Mouse (Mus musculus) A20 (cell line): Measurements from ENCODE around the gene AA986860.

ENCODE experiments used
- DNase-seq: peaks from one replicate; pipeline ENCODE4 v3.0.0-alpha.2; 2011; ENCODE audit warnings: low read depth, low spot score

Gene AA986860

DNA sequence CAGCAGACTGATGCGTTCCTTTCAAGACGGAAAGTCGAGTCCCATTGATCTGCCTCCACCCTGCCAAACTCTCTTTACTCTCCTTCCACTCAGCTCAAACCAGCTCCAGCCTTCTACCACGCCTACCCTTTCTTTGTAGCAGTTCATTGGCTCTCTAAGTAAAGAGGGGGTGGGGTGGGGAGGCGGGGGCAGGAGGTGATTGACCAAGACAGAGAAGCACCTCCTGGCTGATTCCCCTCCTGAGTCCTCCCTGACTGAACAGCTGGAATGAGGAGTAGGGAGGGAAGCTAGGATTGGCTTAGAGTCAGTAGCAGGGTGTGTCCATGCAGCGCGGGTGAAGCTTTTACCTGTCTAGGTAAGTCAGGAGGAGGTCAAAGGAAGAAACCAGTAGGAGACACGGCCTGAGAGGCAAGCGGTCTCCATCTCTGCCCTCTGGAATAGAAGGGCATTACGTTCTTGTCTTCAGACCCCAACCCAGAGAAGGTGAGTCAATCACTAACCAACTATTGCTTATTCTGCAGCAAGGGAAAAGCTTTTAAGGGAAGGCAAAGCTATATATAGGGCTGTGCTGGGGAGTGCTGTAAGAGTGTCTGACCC is at the start of gene AA986860:
AA986860 (plus strand) TSS at position 236 of the 597 bp plus-strand sequence.
- DNase-seq = no peak

DNA sequence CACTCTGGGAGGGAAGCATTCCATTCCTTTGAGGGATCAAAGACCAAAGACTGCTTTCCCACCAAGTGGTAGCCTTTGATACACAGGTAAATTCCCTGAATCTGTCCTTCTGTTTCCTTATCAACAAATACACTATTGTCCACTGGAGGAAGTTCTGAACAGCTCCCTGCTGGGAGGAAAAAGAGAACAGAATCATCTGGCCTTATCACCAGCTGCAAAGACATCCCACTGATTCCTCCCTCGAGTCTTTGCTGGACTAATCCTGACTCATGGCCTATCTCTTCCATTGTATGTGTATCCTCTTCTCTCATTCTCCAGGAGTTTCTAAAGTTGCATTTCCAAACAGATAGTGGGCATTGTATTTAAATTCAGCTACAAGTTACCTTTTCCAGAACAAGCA is 47.9 kb upstream of the AA986860 start:
- no peak for DNase-seq

DNA sequence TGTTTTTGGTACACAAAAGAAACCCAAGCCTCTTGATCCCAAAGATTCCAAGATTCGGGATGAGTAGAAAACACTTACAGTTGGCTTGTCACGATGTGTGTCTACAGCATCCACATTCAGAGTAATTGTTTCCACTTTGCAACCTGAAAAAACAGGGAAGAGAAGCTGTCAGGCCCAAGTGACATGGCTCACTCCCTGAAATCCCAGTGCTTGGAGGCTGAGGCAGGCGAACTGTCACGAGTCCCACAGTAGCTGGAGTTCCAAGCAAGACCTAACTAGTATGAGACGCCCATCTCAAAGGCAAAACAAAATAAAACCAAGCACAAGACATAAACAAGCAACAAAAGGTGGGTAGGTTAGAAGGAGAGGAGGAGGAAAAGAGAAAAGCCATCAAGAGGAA is 33.2 kb upstream of the AA986860 start:
- DNase-seq = no peak

DNA sequence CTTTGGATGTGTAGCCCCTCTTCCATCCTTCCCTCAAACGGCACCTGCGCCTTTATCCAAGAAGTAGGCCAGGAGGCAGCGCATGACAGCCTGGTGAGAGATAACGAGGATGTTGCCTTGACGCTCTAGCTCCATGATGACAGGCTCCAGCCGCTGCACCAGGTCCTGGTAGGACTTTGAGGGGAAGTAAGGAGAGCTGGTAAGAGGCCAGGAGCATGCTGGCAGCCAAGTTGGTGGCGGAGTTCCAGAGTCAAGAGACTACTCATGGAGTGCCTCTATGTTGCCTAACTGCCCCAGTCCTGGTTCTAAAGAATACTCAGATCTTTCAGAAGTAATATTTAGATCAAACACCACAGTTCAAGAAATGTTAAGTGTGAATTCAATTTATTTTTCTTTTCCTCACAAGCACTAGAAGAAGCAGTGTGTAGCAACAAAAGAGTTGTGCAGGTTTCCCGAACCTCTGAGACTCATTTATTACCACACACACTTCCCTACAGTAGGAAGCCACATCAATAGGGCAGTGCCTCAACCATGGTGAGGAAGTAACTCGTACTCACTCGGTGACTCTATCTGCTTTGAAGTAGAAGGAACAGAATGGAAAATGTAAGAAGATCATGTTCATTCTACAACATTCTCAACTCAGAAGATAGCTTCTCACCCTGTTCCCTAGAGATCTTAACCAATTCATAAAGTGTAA is 31.7 kb upstream of the AA986860 start:
- DNase-seq = no peak

DNA sequence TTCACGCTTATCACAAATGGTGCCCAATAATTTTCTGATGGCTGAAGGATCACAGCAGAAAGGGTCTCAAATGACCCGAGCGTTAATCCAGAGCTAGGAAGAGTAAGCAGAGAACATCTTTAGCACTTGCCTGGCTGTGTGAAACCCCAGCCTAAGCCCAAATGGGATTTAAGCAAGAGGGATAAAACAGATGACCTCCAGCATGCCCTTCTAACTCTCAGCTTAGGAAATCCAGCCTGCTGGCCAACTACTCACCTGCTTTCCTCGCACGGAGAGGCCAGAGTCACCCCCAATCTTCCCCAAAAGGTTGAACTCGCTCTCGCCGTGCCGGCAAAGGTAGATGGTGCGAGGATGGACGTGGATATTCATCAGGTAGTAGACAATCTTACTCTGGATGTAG is 29.8 kb upstream of the AA986860 start:
- DNase-seq = no peak

DNA sequence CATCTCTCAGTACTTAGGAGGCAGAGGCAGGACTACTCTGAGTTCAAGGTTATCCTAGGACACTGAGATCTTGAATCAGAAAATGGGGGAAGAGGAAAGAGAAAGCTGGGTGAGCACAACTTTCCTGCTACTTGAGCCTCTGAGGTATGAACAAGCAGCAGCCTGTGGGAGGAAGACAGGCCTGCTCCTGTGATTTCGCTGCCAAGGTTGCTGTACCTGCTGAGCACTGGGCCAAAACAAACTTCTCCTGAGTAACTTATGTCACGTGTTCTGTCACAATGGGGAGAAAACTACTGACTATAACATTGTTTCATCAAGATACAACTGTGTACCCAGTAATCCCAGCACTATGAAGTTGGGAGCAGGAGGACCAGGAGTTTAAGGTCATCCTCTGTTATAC is 28.2 kb upstream of the AA986860 start:
- no peak for DNase-seq

DNA sequence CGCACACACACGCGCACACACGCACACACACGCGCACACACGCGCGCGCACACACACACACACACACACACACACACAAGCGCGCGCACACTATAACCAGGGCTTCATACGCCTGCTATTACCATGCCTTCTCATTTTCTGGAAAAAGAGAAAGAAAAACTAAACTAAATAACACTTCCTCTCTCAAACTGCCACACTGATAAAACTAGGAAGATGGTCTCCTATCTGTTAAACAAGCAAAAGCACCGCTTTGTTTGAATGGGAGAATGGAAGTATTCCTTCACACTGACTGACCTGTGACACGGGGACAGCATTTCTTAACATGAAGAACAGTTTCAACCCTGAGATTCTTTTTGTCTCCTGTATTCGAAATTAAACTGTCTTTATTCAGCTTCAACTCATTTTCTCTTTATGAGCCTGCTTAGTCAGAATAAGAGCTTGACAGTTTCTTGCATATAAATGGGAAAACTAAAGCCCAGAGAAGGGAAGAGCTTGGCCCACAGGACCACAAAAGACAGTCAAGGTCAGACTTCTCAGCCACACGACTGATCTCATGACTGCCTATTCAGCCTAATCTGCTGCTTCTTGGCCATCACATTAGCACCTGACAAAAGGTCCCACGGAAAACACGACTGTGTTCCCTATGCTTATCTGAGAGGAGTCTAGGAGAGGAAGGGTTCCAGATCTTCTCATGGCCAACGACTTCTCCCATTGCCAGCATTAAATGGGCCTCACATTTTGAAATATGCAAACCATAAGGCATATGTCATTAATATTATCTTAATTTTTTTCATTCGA is 21.3 kb upstream of the AA986860 start:
- DNase-seq = no peak

DNA sequence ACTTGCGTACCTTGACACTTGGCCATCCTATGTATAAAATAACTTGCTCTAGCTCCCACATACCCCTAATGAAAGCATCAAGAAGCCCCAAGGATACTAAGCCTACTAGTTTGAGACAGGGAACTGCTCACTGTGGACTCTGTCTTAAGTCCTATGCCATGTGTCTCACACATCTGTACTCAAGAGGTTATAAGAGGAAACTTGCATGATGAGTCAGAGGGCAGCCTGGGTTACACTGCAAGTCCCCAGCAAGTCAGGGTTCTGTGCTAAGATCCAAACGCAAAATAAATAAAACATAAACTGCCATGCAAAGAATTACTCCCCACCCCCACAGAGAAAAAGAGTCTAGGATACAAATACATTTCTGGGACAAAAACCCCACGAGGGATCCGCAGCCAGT is 17.7 kb upstream of the AA986860 start:
- DNase-seq = peak; percentile 15

DNA sequence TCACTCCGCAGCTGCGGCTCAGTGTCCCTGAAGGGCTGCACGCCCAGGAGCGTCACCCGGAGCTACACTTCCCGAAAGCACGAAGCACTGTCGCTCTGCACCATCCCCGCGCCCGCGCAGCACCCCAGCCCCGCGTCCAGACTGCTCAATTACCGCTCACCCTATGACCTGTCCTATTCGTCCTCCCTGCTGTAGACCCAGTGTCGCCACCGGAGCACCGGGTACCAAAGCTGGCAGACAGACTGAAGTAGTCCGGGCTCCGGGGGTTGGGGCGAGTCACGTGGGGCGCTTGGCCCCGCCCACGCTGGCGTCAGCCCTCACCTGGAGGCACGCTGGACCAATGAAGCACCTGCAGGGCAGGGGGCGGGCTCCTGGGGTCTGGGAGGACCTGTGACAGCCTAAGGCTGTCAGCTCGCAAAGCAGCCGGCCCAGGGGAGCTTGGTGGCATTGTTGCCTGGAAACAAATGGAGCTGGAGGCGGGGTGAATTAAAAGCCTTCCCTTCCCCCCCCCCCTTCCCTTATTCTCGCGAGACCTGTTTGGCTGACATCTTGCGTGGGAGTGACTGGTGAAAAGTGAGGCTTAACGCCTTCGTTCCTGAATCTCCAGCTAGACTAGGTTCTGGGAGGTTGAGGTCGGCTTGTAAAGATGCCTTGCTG is 16.1 kb upstream of the AA986860 start, which contains the start of gene Gm29427:
Gm29427 (minus strand) TSS at position 239 of the 657 bp plus-strand sequence.
- peak; percentile 97 for DNase-seq

DNA sequence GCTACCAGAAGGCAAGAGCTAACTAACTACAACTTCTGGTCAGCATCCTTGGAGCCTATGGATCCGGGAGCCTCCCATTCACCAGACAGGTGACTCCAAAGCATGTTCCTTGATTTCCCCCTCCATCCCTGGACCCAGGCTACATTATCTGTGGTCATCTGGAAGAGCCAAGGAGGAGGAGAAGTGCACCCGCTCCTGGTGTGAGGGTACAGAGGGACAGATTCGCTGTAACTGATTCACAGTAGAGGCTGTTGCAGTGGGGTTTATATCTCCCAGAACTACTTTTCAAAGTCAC is 15.6 kb upstream of the AA986860 start:
- no peak for DNase-seq

DNA sequence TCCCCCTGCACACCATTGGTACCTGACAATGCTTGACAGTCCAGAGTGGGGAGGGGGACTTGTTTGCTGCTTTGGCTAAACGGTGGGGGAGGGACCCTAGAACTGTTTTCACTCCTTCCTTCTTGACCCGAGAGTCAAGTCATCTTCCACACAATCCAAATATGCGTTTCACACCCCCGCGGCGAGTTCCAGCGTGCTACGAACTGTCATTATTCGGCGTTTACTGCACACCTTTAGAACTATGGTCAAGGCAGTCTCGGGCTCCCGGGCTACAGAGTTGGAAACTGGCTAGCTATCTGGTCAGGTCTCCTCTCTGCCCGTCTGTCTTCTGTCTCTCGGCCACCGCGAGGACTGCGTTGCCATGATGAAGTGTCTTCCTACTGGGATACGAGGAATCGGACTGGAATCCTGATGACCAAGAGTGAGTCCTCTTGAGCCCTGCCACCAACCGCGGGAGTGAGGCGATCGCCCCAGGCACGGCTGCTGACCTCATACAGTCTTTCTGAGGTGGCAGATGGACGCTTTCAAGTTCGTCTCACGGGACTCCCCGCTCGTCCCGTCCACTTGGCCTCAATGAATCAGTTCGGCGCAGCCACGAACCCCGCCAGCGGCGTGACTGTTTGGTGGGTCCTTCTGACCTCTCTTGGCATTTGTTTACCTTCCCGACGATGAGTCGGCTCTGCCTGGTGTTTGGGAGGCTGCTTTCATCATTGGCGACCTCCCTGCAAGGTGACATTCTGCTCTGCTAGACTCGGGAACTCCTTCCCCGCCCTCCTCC is 15.1 kb upstream of the AA986860 start:
- DNase-seq = peak; percentile 68

DNA sequence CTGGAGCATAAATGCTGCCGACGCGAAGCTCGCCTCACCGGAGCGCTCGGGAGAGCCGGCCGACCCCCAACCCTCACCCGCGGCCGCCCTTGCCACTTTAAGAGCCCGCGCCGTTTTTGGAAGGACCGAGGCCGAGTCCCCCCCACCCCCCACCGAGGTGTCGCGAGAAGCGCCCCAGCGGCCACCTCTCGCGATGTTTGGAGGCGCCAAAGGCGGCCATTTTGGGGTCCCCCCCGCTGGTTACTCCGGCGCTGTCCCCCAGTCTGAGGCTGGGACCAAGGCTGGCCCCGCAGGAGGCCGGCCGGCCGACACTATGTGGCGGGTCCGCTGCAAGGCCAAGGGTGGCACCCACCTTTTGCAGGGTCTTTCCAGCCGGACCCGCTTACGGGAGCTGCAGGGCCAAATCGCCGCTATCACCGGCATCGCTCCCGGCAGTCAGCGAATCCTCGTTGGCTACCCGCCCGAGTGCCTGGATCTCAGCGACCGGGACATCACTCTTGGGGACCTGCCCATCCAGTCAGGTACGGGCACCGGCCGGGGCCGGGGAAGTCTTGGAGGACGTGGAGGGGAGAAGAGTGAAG is 14.4 kb upstream of the AA986860 start, which contains the start of gene Yod1:
Yod1 (plus strand) TSS at position 37 of the 581 bp plus-strand sequence.
- DNase-seq = peak; percentile 95

DNA sequence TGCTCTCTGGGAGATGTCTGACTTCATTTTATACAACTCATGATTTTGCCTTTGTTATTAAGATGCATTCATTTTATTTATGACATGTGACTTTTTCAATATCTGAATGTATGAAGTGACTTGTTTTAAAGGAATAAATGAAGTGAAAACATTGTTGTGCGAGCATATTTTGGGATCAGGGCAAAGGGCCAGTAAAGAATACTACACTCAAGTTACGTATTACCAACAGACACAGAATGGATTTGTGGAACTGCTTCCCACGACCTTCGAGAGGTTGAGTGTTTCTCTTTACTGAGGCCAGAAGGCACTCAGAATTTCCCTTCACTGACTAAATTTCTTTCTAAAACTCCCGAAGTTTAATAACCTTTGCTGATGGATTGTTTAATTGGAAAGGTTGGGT is 7.6 kb upstream of the AA986860 start:
- no peak for DNase-seq

DNA sequence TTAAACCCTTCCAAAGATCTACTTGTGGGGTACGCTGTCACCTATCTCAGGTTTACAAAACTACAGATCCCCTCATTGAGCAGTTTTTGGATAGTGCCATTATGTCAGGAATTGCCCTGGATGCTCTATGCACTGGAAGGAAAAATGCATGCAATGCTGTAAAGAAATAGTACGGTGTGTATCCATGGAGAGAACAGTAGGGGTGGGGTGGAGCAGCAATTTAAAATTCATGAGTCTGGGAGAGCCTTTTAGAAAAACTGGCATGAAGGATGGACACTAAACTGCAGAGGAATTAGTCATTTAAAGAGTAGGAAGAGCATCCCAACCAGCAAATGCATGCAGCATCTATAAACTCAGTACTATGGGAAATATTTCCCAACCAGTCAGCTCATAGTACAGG is 5.4 kb upstream of the AA986860 start:
- no peak for DNase-seq

DNA sequence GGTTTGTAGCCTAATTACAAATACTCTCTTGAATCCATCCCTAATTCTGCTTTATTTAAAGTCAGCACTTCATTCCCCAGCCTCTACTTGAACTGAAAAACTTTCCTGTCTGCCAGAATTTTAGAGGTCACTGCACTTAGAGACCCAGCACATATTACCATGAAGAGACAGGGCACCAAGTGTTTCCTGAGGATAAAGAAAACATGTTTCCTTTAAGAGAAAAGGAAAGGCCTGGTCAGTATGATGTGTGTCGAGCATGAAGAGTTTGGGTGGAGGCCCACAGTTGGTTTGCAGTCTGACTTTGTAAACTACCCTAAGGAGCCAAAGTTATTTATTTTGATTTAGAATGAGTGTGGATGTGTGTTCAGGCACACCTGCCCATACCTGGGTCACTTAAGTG is 3.7 kb upstream of the AA986860 start:
- DNase-seq = no peak

DNA sequence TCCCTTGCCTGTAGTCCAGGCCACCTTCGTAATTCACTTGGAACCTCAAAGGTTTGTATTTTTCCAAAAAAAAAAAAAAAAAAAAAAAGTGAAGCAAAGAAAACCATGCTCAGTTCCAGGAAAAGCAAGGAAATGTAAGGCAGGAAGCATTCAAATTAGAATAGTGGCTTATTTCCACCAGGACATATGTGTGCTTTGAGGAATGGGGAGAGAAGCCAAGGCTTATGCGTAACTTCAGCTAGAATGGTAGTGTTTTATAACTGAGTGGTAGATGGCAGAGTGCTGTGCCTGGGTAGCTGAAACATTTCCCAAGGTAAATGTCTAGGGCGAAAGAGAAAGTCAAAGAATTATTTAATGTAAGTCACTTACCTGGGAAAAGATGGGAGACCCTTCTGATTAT is 3.1 kb upstream of the AA986860 start:
- no peak for DNase-seq

DNA sequence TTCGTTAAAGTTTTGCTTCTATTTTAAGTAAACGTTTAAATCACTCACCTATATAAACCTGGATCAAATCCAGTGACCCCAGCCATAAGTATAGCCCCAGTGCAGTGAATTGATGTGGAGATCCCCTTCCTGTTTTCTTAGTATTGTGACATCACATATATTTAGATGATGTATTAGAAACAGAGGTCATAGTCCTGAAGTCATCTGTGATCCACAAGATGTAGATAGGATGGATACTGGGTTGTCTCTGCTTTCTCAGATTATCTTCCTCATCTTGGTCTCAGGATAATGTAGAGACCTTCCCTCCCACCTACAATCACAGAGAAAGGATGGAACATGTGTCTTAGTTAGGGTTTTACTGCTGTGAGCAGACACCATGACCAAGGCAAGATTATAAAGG is 2.6 kb upstream of the AA986860 start, which contains the start of gene Pfkfb2:
Pfkfb2 (minus strand) TSS at position 101 of the 400 bp plus-strand sequence.
- no peak for DNase-seq

DNA sequence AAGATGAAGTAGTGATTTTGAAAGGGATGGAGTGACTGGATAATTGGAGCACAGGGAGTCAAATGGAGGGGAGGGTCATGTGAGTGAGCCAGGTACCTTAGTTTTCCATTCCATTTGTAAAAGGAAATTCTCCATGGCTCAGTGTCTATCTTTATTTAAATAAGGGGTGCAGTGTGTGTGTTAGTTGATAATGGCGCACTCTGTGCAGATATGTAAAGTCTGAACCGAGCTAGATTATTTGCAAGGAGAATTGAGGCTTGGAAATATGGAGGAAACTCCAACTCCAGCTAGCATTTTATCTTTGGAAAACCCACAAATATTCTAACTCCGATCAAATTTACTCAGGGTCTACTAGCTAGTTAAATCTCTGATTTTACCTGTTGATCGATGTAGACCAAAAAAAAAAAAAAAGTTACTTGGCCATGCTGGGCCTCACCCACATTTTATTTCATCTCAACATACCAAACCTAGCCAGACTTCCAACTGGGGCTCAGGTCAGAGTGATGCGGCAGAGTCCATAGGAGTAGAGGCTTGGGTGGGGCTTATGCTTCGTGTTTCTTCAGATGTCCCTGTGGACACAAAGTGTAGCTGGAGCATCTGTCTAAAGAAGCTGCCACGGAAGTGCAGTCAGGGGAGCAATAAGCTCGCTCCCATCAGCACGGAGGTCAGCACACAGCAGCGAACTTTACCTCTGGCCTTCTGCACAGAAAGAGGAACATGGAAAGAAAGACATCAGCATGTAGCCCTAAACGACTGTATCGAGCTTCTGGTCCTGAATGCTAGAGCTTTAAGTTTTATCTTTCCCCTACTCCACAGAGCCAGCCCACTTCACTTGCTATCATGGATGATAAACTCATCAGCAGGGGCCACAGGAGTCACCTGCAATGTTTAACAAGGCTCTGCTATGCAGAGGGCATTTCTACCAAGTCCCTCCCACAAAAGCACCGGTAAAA is 1.2 kb downstream of the AA986860 start:
- DNase-seq = no peak

DNA sequence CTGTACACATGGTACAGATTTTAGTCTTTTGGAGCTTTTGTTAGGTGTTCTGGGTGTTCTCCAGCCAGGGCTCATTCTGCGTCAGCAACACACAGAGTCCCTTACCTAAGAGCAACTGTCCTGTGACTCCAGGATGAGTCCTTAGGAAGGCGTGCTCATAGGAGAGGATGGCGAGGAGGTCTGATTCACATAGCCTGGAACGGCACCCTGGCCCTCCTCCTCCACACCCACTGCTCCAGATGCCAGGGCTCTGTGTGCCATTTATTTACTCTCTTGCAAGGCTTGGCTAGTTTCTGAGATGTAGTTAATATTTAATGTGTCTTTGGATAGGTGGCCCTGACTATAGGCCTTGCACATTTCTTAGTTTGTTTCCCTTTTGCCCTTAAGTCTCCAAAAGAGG is 1.9 kb downstream of the AA986860 start:
- DNase-seq = no peak

DNA sequence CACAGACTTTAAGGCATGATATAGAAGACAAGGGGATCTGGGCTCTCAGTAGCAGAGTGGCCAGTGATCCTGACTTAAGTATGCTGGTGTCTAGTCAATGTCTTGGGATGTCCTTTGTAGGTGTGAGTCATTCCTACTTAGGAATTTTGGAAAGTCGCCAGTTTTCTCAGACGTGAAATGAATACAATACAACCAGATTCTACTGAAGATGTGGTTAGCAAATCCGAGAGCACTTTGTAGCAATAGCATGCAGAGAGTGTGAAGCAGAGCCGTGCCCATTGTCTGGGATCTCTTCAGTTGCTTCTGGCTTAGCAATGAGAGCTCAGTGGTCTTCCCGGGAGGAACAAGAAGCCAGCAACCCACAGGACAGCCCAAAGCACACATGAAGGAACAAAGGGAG is 2.7 kb downstream of the AA986860 start:
- DNase-seq = no peak
